Mouse (Mus musculus): ENCODE measurements around the gene Ust. TPM values are rescaled to one million over a fixed set of nuclear protein-coding genes. Genes with fewer than 3 reads are reported as not detected.

Gene Ust
- polyA plus RNA-seq, 1 experiment from 2014 or later: 1.9 TPM

DNA sequence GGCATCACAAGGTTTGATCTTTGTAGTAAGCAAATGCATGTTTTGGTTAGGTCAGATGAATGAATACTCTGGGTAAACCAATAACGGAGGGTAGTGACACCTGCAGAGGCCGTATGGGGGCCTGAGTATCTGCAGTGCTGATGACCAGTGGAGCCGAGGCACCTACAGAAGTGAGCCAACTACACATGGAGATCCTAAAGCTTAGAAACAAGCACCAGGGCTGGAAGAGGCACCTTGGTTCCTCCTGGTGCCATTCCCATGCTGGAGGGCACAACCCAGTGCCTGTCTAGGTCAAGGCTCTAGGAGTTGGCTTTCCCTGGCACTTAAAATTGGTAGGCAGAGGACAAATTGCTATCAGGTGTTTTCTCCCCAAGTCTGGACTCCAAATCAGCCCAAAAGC is 303.4 kb downstream of the Ust start:
- no peak overlapping the region for H3K27ac ChIP-seq
- 88% methylated on average over 3 of the region's 3 CpGs for WGBS

GRCm38 (mm10) chr10:8213906-8214421 is 304.7 kb downstream of the Ust start:
- Histone ChIP-seq H3K9me3 (replicated peaks) (no peaks in the 10 kb centered on the region), H3K4me1 (replicated peaks) (peaks cover 21% of the 10 kb centered on the region), H3K27ac (0 out of 2 replicates have a peak overlapping the region, but pooled peaks have one; percentile 13), H3K27me3 (no peaks in the 10 kb centered on the region), H3K4me3 (no peak overlapping the region), H3K36me3 (no peaks in the 10 kb centered on the region), H3K9ac (no peak overlapping the region), H3K4me2 (no peak overlapping the region; the same call in 1 of the 2 replicates)
- 37% methylated on average over 16 of the region's 16 CpGs for WGBS
- ATAC-seq (replicated peaks; ENCODE audit: insufficient number of reproducible peaks, insufficient read depth, low FRiP score, low read depth): no peak

More for the DNA sequence above, 303.4 kb downstream of the Ust start:
- Histone ChIP-seq H3K36me3 (no peaks in the 10 kb centered on the region), H3K27me3 (no peaks in the 10 kb centered on the region), H3K9me3 (replicated peaks) (no peaks in the 10 kb centered on the region), H3K4me1 (replicated peaks) (peaks cover 21% of the 10 kb centered on the region), H3K4me2 (no peak overlapping the region), H3K4me3 (no peak overlapping the region), H3K9ac (no peak overlapping the region)
- ATAC-seq (replicated peaks; ENCODE audit: insufficient number of reproducible peaks, insufficient read depth, low FRiP score, low read depth): no peak

- Histone ChIP-seq H3K4me3 (no peak overlapping the region), H3K27me3 (no peaks in the 10 kb centered on the region), H3K27ac (peak overlapping the region; percentile 31; the same call in 1 of the 2 replicates), H3K36me3 (no peaks in the 10 kb centered on the region), H3K4me2 (no peak overlapping the region; the same call in 1 of the 2 replicates), H3K4me1 (replicated peaks) (peaks cover 21% of the 10 kb centered on the region), H3K9ac (no peak overlapping the region), H3K9me3 (replicated peaks) (no peaks in the 10 kb centered on the region)
- ATAC-seq (replicated peaks; ENCODE audit: insufficient number of reproducible peaks, insufficient read depth, low FRiP score, low read depth): no peak
- WGBS: 38% methylated on average over 10 of the region's 10 CpGs
Measured at GRCm38 (mm10) chr10:8213266-8213905, 305.2 kb downstream of the Ust start.

DNA sequence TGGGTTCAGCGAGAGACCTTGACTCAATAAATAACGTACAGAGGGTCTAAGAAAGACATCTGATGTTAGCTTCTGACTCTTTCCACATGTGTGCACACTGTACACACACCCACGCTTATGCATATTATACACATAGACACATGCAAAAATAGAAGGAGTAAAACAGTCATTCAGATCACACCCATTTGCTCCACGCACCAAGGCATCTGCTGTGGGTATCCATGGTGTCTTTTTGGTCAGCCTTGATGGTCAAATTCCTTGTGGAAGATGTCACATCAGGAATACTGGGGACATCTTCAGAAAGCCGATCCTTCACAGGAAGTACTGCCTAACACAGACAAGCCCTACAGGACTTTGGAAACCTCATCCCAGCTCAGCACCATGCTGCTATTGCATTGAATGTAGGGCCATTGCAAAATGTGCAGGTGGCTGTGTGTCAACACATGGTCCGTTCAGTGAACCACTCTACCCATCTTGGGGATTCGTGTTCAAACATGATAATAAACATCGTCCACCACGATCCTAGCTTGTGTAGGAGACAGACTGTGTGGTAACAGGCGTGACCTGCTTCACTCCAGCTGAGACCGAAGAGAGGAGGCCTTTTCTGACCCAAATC is 305.9 kb downstream of the Ust start:
- no peak overlapping the region for H3K9ac ChIP-seq
- no peak overlapping the region for H3K4me2 ChIP-seq
- 77% methylated on average over 11 of the region's 11 CpGs for WGBS
- no peak overlapping the region for H3K4me3 ChIP-seq
- H3K9me3 ChIP-seq (replicated peaks): no peaks in the 10 kb centered on the region
- H3K36me3 ChIP-seq: no peaks in the 10 kb centered on the region
- H3K27me3 ChIP-seq: no peaks in the 10 kb centered on the region
- no peak for ATAC-seq (replicated peaks; ENCODE audit: insufficient number of reproducible peaks, insufficient read depth, low FRiP score, low read depth)
- no peak overlapping the region for H3K27ac ChIP-seq
- peaks cover 21% of the 10 kb centered on the region for H3K4me1 ChIP-seq (replicated peaks)

GRCm38 (mm10) chr10:8211694-8212093 is 306.9 kb downstream of the Ust start:
- peaks cover 15% of the 10 kb centered on the region for H3K4me1 ChIP-seq (replicated peaks)
- no peaks in the 10 kb centered on the region for H3K9me3 ChIP-seq (replicated peaks)
- WGBS: 87% methylated on average over 5 of the region's 5 CpGs
- no peak for ATAC-seq (replicated peaks; ENCODE audit: insufficient number of reproducible peaks, insufficient read depth, low FRiP score, low read depth)
- H3K27ac ChIP-seq: no peak overlapping the region
- H3K36me3 ChIP-seq: no peaks in the 10 kb centered on the region
- no peak overlapping the region for H3K4me2 ChIP-seq
- H3K9ac ChIP-seq: no peak overlapping the region
- no peaks in the 10 kb centered on the region for H3K27me3 ChIP-seq
- no peak overlapping the region for H3K4me3 ChIP-seq

- Histone ChIP-seq H3K4me1 (replicated peaks) (peaks cover 15% of the 10 kb centered on the region), H3K36me3 (no peaks in the 10 kb centered on the region)
- WGBS: 80% methylated on average over 3 of the region's 3 CpGs
Measured at GRCm38 (mm10) chr10:8210366-8210765, 308.3 kb downstream of the Ust start.

GRCm38 (mm10) chr10:8207358-8207757 is 311.3 kb downstream of the Ust start:
- no peak overlapping the region for H3K4me3 ChIP-seq
- no peak overlapping the region for H3K27ac ChIP-seq
- H3K27me3 ChIP-seq: no peaks in the 10 kb centered on the region
- H3K4me2 ChIP-seq: no peak overlapping the region
- H3K4me1 ChIP-seq (replicated peaks): no peaks in the 10 kb centered on the region
- no peak for ATAC-seq (replicated peaks; ENCODE audit: insufficient number of reproducible peaks, insufficient read depth, low FRiP score, low read depth)
- H3K9ac ChIP-seq: no peak overlapping the region
- H3K36me3 ChIP-seq: no peaks in the 10 kb centered on the region
- WGBS: 92% methylated on average over 19 of the region's 19 CpGs
- H3K9me3 ChIP-seq (replicated peaks): no peaks in the 10 kb centered on the region

More at GRCm38 (mm10) chr10:8210366-8210765, 308.3 kb downstream of the Ust start:
- no peak overlapping the region for H3K9ac ChIP-seq
- no peak overlapping the region for H3K4me3 ChIP-seq
- ATAC-seq (replicated peaks; ENCODE audit: insufficient number of reproducible peaks, insufficient read depth, low FRiP score, low read depth): no peak
- H3K9me3 ChIP-seq (replicated peaks): no peaks in the 10 kb centered on the region
- H3K4me2 ChIP-seq: no peak overlapping the region
- no peak overlapping the region for H3K27ac ChIP-seq
- no peaks in the 10 kb centered on the region for H3K27me3 ChIP-seq

GRCm38 (mm10) chr10:8203681-8204080 is 314.9 kb downstream of the Ust start:
- no peak overlapping the region for H3K27ac ChIP-seq
- 74% methylated on average over 4 of the region's 4 CpGs for WGBS
- no peaks in the 10 kb centered on the region for H3K9me3 ChIP-seq (replicated peaks)
- no peak overlapping the region for H3K4me3 ChIP-seq
- H3K36me3 ChIP-seq: no peaks in the 10 kb centered on the region
- H3K9ac ChIP-seq: no peak overlapping the region
- ATAC-seq (replicated peaks; ENCODE audit: insufficient number of reproducible peaks, insufficient read depth, low FRiP score, low read depth): no peak
- H3K4me1 ChIP-seq (replicated peaks): no peaks in the 10 kb centered on the region
- no peak overlapping the region for H3K4me2 ChIP-seq
- H3K27me3 ChIP-seq: no peaks in the 10 kb centered on the region

GRCm38 (mm10) chr10:8199816-8200215 is 318.8 kb downstream of the Ust start:
- ATAC-seq (replicated peaks; ENCODE audit: insufficient number of reproducible peaks, insufficient read depth, low FRiP score, low read depth): no peak
- no peak overlapping the region for H3K4me2 ChIP-seq
- no peaks in the 10 kb centered on the region for H3K4me1 ChIP-seq (replicated peaks)
- no peaks in the 10 kb centered on the region for H3K9me3 ChIP-seq (replicated peaks)
- H3K9ac ChIP-seq: no peak overlapping the region
- H3K36me3 ChIP-seq: no peaks in the 10 kb centered on the region
- no peak overlapping the region for H3K4me3 ChIP-seq
- H3K27ac ChIP-seq: no peak overlapping the region
- H3K27me3 ChIP-seq: no peaks in the 10 kb centered on the region
- WGBS: 68% methylated on average over 8 of the region's 8 CpGs

GRCm38 (mm10) chr10:8199026-8199756 is 319.4 kb downstream of the Ust start:
- Histone ChIP-seq H3K9ac (no peak overlapping the region), H3K4me1 (replicated peaks) (no peaks in the 10 kb centered on the region), H3K9me3 (replicated peaks) (no peaks in the 10 kb centered on the region), H3K4me3 (no peak overlapping the region), H3K36me3 (no peaks in the 10 kb centered on the region), H3K27ac (no peak overlapping the region), H3K4me2 (no peak overlapping the region), H3K27me3 (no peaks in the 10 kb centered on the region)
- ATAC-seq (replicated peaks; ENCODE audit: insufficient number of reproducible peaks, insufficient read depth, low FRiP score, low read depth): no peak
- WGBS: 87% methylated on average over 9 of the region's 9 CpGs

DNA sequence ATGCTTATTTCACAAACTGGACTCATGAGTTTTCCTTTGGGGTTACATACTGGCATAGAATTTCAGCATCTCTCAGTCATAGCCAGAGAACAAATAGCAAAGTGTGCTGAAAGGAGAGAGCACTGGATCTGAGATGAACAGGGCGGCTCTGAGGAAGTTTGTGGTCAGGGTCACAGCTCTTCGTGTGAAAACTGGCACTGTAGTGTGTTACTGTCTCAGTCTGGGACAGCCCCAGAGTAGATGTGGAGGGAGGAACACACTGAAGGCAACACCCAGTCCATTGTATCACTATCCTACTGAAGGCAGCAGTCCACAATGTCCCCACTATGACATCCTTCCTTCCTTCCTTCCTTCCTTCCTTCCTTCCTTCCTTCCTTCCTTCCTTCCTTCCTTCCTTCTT is 321.0 kb downstream of the Ust start:
- no peak overlapping the region for H3K9ac ChIP-seq
- H3K27ac ChIP-seq: no peak overlapping the region
- H3K36me3 ChIP-seq: no peaks in the 10 kb centered on the region
- no peaks in the 10 kb centered on the region for H3K27me3 ChIP-seq
- no peak overlapping the region for H3K4me3 ChIP-seq
- ATAC-seq (replicated peaks; ENCODE audit: insufficient number of reproducible peaks, insufficient read depth, low FRiP score, low read depth): no peak
- no peaks in the 10 kb centered on the region for H3K4me1 ChIP-seq (replicated peaks)
- 42% methylated on average over 2 of the region's 2 CpGs for WGBS
- no peak overlapping the region for H3K4me2 ChIP-seq
- H3K9me3 ChIP-seq (replicated peaks): no peaks in the 10 kb centered on the region

Data from heart, embryonic 15.5 days (tissue).